Mouse (Mus musculus) retina, adult 2 months (tissue): ENCODE measurements around the gene Pwp1.
"Not testable (repeated sequence)": the region's sequence is repeated elsewhere in the genome, so short reads cannot be mapped to it uniquely, and the experiment has no call there.

Source experiments
- DNase-seq: peaks from one replicate; pipeline ENCODE4 v3.0.0-alpha.2; 2012; ENCODE audit warnings: low read depth, low spot score

Gene Pwp1

DNA sequence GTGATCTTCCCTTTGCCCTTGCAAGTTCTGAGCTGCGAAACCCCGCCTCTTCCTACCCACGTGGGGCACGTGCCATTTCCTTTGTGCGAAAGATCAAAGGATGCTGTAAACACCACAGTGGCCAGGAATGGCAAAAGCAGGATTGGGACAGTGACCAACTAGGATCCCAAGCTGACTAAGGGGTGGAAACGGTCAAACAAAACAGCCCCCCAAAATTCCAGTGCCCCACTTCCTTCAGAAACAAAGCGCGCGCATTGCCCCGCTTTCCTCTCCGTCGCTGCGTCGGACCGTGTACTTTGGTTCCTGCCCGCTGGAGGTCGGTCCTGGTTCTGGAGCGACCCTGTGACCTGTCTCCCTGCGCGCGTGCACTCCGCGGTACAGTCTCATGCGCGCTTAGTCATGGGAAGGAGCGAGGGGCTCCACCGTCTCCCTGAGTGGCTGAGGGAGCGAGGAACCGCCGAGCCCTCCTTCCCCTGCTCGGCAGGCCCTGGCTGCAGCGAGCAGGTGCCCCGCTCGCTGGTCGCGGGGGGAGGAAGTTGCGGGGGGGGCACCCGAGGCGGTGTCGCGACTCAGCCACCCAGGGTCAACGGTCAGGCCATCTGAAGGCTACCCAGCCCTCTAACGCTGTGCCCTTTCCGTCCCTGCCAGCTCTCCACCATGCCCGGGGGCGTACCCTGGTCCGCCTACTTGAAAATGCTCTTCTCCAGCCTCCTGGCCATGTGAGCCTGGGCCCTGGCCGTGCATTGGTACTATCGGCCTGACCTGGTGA is at the start of gene Pwp1:
Gene Pwp1 (plus strand): TSS at position 410 of the 769 bp plus-strand sequence.
- peak; percentile 18 for DNase-seq

DNA sequence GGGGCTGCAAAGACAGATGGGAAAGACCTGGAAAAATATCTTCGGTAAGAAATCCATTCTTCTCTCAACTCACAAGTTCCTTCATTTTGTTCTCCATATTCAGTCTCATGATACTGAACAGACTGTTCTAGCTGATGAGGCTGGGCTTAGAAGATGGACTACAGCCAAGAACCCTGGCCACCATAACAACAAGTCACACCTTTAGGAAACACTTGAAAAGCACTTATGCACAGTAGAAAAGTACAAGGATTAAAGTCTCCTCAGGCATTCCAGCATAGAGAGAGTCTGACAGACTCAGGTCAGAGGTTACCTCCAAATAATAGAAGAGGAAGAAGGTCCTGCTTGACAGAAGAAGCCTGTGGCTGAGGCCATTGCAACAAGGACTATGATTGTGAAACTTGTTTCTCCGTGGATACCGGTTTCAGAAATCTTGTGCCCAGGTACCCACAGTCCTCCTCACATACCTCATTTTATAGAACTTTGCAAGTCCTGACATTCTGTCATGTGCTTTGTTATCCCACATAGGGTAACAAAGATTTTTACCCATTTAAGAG is 7.1 kb upstream of the Pwp1 start:
- not testable (repeated sequence) for DNase-seq

DNA sequence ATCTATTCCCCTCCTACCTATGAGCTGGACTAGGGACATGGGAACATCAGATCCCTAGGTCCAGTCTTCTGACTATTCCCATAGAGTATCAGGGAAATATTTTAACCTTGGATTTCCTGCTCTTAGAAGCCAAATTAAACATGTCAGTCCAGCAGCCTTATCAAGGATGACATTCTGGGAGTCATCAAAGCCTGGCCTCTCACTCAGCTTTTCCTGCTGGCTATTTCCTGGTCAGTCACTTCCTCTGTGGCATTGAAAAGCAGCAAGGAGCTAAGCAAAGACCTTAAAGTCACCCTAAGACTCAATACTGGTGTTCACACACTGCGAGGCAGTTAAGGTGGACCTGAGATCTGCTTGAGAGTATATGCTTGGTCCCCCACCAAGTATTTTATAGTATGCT is 5.5 kb upstream of the Pwp1 start:
- DNase-seq, result not testable (repeated sequence)

DNA sequence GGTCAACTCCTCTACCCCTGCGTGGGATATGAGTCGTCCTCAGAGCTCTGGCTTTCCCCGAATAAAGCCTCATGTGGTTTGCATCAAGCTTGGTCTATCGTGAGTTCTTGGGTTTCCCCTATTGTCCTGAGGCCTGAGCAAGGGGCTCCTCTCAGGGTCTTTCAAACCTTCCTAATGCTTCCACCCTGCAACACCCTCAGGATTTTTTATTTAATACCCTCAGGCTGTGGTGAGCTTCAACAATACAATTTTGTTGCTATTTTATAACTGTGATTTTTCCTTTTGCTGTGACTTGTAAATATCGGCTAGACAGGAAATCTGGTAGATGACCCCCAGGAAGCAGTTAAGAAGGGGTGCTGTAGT is 591 bp upstream of the Pwp1 start:
- DNase-seq, result not testable (repeated sequence)

DNA sequence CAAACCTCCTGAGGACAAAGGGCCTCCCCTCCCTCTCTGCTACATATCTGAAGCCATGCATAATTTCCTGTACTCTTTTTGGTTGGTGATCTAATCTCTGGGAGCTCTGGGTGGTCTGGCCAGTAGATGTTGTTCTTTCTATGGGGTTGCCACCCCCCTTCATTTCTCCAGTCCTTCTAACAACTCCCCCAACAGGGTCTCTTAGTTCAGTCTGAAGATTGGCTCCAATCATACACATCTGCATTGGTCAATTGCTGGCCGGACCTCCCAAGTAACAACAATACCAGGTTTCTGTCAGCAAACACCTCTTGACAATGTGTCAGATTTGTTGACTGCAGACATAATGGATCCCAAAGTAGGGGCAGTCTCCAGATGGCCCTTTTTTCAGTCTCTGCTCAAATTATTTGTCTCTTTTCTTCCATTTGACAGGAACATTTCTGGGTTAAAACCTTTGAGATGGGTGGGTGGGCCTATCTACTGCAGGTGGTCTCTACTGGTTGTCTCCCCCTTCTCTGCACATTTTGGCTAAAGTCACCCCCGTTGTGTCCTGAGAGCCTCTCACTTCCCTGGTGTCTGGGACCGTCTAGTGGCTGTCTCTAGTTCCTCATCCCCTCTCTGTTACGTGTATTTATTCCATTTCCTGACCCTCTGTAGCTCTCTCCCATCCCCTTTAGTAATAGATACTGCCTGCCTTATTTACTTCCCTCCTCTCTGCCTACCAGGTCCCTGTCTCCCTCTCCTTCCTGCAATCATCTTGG is 17.0 kb downstream of the Pwp1 start:
- no peak for DNase-seq

DNA sequence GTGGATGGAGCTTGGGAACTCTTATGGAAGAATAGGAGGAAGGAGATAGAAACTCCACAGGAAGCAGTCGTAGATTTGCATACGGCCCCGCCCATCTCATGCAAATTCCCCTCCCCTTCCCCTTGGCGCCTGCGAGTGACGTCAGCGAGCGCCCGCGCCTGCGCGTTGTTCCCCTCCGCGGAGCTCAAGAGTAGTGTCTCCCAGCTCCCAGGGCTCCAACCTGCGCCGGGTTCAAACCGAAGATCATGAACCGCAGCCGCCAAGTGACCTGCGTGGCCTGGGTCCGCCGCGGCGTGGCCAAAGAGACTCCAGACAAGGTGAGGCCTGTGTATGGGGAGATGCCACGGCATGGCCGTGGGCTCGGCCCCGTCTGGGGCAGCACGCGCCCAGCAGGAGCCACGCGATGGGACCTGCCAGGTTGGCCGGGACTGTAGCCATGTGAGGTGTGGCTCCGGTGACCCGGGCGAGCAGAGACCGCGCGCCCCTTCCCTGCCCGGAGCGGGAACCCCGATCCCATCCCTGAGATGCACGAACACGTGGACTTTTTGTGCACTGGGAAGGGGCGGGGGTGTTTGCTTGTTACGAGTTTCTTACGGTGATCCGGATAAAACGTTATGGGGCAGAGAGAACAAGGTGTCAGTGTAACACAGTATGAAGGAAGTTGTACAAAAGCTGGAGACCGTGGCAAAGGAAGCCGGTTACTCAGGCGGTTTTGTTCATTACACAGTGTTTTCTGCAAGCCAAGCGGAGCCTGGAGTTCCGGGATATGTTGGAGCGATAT is 42.6 kb downstream of the Pwp1 start:
- peak; percentile 80 for DNase-seq

DNA sequence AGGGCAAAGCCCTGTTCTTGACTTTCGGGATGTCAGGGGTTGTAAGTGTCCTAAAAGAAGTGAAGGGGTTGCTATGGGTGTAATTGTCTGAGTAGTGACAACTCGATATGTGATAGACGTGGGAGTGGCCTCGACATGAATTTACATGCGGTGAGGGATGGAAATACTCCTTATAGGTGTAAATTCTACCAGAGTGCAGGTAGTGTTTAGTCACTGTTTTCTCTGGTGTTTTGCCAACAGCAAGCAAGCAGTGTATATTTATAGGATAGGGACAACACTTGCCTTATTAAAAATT is 43.1 kb downstream of the Pwp1 start:
- DNase-seq, result no peak

DNA sequence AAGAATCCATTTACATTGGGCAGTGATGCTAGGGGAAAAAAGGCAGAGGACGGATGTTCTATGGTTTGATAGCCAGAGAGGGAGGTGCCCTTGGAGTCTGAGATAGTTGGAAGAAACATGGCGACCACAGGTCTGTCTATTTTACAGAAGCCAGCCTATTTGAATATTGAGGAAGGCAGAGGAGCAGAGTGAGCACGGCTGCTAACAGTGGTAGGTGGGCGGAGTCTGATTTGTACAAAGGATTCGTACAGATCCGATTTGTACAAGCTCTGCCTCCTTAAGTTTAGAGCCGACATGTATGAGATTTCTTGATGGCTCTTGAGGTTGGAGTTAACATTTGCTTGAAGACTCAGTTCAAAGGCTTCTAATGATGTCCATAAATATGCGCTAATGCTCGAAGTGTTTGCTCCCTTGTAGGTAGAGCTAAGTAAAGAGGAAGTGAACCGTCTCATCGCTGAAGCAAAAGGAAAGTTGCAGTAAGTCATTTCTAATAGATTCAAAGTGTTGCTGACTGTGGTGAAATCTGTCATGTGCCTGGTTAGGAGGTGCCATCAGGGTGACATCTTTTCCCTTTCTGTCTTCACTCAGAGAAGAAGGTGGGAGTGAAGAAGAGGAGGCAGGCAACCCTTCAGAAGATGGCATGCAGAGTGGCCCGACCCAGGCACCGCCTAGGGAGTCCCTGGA is 44.7 kb downstream of the Pwp1 start:
- DNase-seq, result no peak

DNA sequence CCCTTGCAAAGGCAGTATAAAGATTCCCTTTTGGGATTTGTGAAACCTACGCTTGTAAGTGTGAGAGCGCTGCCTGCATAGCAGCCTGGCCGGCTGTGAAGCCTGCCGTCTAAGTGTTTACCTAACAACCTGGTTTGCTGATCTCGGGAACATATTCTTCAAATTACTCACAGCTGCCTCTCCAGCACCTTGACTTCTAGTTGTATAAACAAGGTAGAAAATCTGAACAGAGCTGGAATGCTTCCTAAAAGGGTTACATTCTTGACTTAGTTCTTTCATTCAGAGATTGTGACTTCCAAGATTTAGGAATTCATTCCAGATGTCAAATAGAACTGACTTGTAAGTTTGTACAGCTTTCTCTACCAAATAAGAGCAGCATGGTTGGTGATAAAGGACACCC is 46.5 kb downstream of the Pwp1 start:
- DNase-seq, result no peak

DNA sequence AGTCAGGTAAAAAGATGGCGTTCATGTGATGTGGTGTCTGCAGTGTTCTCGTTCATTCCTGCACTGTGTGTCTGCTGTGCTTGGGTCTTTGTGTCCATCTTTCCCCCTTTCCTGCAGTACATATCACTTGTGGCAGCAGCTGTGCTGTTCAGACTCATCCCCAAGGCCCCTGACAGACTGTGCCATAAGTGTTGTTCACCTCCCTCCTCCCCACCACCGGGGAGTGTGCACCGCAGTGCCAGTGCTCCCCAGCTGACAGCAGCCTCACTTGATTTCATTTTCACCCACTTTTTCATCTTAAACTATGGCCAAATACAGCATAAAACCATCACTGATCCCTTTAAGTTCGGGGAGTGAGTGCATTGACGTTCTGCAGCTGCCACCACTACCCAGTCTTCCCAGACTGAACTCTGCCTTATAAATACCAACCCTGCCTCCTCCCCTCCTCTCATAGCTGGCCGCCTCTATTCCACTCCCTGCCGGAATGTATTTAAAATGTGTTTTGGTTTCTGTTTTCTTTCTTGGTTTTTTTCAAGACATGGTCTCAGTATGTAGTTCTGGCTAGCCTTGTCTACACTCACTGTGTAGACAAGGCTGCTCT is 50.7 kb downstream of the Pwp1 start:
- no peak for DNase-seq

DNA sequence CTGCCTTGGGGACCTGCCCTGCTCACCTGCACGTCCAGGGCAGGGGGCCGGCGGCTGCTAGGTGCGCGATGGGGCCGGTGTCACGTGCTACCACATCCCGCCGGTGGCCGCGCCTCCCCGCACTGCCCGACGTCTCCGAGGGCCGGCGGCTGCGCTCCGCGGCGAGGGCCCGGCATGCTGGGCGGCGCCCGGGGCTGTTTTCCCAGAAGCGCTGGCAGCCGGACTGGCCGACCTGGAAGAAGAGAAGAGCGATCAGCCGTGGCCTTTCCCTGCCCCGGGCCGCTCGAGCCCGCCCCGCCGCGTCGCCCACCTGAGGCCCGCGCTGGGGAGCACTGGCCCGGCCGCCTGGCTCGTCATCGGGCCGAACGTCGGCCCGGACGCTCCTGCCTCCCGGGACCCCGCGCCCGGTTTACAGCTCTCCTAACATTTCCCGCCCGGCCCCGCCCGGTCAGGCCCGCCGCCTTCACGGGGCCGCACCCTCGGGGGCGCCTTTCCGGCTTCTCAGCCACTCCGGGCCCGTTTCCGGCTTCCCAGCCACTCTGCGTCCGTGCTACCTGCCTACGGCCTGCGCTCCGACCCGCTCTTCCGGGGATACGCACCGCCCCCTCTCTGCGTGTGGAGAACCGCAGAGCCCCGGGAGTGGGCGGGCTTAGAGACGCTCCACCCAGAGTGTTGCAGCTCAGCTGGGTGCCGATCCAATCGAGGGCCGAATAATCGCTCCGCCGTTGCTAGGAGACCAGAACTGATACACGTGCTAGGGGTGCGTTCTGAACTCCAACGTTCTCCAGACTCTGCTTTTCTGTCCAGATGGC is 87.4 kb downstream of the Pwp1 start, which contains the start of gene Prdm4:
Gene Prdm4 (minus strand): TSS at position 645 of the 812 bp plus-strand sequence.
- DNase-seq, result peak; percentile 94

DNA sequence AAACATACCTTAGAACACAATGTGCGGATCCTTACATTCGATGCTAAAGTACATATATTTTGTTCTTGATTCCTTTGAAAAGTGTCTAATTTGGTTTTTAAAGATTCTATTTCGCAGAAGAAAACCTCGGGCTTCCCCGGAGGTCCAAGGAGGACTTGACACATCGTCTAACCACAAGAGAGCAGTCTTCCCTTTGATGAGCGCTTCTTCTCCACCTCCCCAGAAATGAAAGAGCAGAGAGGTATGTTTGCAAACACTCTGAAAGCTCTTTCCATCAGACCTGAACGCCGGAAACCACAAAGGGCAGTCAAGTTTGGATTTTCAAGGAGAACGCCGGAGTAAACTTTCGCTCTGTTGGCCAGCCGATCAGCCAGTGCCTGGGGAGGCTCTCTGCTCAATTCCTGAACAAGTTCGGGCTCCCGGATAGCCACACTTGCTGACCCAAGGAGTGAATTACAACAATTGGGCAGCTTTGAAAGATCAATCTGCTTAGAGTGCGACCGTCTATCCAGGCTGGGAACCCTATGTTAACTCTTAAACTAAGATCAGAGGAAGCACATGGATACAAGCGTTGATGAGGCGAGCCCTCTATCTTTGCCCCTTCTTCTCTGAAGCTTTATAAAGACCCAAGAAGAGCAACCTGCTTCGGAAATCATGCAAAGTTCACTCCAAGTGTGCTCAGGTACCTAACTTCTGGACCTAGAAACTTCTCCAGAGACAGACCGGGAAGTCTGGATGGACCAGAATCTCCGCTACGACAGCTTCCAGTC is 98.6 kb downstream of the Pwp1 start, which contains the start of gene Ascl4:
Gene Ascl4 (plus strand): TSS at position 6 of the 770 bp plus-strand sequence.
- DNase-seq, result no peak

DNA sequence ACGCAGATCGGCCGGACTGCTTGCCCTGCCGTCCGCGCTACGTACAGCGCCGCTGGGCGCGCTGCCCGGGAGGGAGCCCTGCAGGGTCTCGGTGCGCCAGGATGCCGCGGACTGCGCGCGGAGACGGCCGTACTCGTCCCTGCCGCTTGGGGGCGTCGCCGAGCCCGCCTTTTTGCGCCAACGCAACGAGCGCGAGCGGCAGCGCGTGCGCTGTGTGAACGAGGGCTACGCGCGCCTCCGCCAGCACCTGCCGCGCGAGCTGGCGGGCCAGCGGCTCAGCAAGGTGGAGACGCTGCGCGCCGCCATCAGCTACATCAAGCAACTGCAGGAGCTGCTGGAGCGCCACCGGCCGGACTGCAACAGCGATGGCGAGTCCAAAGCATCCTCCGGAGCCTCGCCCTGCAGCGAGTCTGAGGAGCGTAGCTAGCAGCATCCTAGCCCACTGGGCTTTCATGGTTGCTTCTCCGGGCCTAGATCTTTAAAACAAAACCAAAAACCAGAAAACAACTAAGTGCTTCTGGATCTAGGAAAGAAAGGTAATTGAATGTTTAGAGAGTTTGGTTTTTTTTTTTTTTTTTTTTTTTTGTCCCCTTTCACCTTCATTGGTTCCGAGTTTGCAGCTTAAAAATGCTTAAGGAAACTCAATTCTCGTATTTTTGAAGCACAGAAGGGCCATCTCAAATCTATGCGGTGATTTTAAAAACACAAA is 99.4 kb downstream of the Pwp1 start:
- peak; percentile 58 for DNase-seq

DNA sequence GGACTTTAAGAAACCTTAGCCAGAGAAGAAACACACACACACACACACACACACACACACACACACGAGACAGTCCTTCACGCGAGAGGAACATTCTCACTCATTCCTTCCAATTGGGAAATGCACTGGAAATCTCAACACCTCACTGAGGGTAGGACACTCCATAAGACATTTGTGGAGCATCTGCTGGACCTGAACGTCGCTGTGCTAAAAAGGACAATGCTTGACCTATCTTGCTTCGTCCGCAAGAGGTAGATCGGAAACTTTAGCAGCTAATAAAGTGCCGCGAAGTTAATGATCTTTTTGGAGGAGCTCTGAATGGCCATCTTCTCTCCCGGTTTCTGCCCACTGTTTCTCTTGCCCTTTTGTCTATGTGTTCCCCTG is 99.9 kb downstream of the Pwp1 start:
- DNase-seq, result peak; percentile 4

DNA sequence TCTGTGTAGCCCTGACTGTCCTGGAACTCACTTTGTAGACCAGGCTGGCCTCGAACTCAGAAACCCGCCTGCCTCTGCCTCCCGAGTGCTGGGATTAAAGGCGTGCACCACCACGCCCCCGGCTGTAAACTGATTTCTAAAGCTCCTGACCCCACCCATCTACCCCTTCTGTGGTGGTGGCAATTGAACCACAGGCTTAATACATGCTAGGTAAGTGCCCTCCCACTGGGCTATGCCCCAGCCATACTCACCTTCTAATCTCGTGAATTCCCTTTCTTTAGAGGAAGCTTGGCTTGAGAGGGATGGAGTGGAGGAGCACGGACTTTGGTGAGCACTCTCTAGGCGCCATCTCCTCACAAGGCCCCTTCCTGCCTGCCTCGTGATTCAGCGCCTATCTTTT is 100.7 kb downstream of the Pwp1 start:
- no peak for DNase-seq

DNA sequence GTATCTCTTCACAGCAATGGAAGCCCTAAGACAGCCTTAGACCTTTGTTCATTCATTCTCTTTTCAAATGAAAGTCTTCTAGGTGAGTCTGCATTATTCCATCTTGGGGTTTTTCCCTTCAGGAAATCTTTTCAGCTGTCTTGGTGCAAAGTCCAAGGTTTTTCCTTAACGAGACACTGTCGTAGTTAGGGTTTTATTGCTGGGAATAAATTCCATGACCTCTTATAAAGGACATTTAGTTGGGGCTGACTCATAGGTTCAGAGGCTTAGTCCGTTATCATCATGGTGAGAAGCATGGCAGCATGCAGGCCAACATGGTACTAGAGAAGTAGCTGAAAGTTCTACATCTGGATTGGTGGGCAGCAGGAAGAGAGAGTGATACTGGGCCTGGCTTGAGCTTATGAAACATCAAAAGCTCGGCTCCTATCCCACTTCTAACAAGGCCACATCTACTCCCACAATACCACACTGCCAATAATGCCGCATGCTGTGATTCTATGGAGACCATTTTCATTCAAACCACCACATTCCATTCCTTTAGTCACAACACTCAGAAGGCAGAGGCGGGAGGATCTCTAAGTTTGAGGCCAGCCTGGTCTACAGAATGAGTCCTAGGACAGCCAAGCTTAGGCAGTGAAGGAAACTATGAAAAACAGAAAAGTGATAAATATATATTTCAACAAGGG is 107.1 kb downstream of the Pwp1 start:
- no peak for DNase-seq
